Mouse (Mus musculus) intestine, postnatal 0 days (tissue): ENCODE results near the gene Cdyl2. TPM values are rescaled to one million over a fixed set of nuclear protein-coding genes. Genes with fewer than 3 reads are reported as not detected.

Experiments used
- ATAC-seq: fragments of 200-750 bp; cut with Nextera tagmentation; 2 replicates; pipeline ENCODE4 v1.8.0; 2017; ENCODE audit warnings: mild to moderate bottlenecking, moderate TSS enrichment, moderate library complexity
- H3K27ac ChIP-seq: fragments of 300-500 bp; sonication (generic); 2 replicates; pipeline ENCODE4 v1.5.1; 2014; ENCODE audit warnings: mild to moderate bottlenecking, low read depth, low read length, moderate library complexity
- H3K27me3 ChIP-seq: fragments of 300-500 bp; sonication (generic); replicated peaks from 2 replicates; pipeline ENCODE4 v1.6.1; 2014; ENCODE audit warnings: low read length, mixed read lengths; ENCODE audit not compliant: control insufficient read depth, insufficient read depth
- H3K36me3 ChIP-seq: fragments of 300-500 bp; sonication (generic); 2 replicates; pipeline ENCODE4 v1.6.1; 2014; ENCODE audit warnings: mild to moderate bottlenecking, moderate library complexity; ENCODE audit not compliant: control insufficient read depth, insufficient read depth
- H3K4me1 ChIP-seq: fragments of 300-500 bp; sonication (generic); replicated peaks from 2 replicates; pipeline ENCODE4 v1.6.1; 2014; ENCODE audit warnings: antibody characterized with exemption, low read length, mixed read lengths; ENCODE audit not compliant: control insufficient read depth, insufficient read depth
- H3K4me2 ChIP-seq: fragments of 300-500 bp; sonication (generic); replicated peaks from 2 replicates; pipeline ENCODE4 v1.6.1; 2014; ENCODE audit warnings: low read depth, mild to moderate bottlenecking, moderate library complexity
- H3K4me3 ChIP-seq: fragments of 300-500 bp; sonication (generic); 2 replicates; pipeline ENCODE4 v1.5.1; 2014; ENCODE audit warnings: low read depth, low read length
- H3K9ac ChIP-seq: fragments of 300-500 bp; sonication (generic); 2 replicates; pipeline ENCODE4 v1.6.1; 2014; ENCODE audit warnings: mild to moderate bottlenecking, low read depth, low read length
- H3K9me3 ChIP-seq: fragments of 300-500 bp; sonication (generic); 2 replicates; pipeline ENCODE4 v1.6.1; 2016; ENCODE audit warnings: mixed run types; ENCODE audit not compliant: control insufficient read depth
- CTCF ChIP-seq: sonication (generic); IDR thresholded peaks from 2 replicates; pipeline ENCODE4 v1.5.1; 2016; ENCODE audit warnings: low read depth, mild to moderate bottlenecking, control low read depth, antibody characterized with exemption, moderate library complexity
- WGBS: fragments of 180-500 bp; shearing (Covaris S2); extraction: QIAGEN DNeasy Blood & Tissue Kit; methylation state at CpG from one replicate; pipeline ENCODE4 v1.1.7; 2014; 5-methylcytosine and 5-hydroxymethylcytosine counted together
- polyA plus RNA-seq: library from polyadenylated mRNA; unstranded; fragments of >200 nt; fragmentation: Nextera tagmentation; extraction: Ambion mirVana; gene quantifications from 2 replicates; pipeline ENCODE4 v1.2.1, GENCODE M21; 2015

Gene Cdyl2
- polyA plus RNA-seq, 1 experiment from 2014 or later, result 2.8 TPM

DNA sequence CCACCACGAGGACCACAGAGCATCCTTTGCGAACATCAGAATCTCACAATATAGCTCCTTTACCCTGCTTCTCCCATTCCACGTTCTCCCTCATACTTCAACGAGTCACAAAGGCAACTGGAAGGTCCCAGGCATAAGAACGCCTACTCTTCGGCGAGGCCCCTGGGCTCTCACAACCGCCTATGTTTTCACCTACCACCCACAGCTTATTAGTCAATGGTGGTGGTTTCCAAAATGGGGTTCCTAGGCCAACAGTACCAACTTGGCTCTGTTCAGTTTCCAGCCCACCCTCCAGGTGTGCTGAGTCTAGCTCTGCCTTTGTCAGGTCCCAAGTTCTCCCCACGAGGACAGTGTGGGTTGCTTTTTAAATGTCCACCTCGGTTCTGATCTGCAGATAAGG is 114.0 kb downstream of the Cdyl2 start:
- no peaks in the 10 kb centered on the region for H3K36me3 ChIP-seq
- no peaks in the 10 kb centered on the region for H3K9me3 ChIP-seq
- H3K4me2 ChIP-seq, result no peak overlapping the region
- no peaks in the 10 kb centered on the region for H3K4me1 ChIP-seq
- no peak overlapping the region for H3K4me3 ChIP-seq
- H3K27ac ChIP-seq, result no peak overlapping the region
- TF ChIP-seq CTCF, result no peak
- no peaks in the 10 kb centered on the region for H3K27me3 ChIP-seq
- no peak overlapping the region for H3K9ac ChIP-seq
- ATAC-seq, result no peak
- 86% methylated on average over 10 of the region's 10 CpGs for WGBS

DNA sequence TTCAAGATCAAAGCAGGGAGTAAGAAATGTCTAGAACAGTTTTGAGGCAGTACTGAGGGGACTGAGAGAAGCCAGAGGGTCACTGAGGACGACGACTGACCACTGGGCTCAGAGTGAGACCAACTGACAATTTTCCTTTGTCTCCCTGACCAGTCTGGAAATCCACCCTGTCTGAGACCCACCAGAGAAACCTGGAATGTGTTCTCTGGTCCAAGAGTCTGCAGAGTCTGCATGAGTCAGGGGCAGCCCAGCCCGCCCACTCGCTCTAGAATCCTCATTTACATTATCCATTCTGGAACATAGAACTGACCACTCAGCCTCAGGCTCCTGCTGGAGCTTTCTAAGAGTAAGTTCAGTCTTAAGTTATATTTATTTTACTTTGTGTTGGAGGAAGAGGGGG is 114.9 kb downstream of the Cdyl2 start:
- Histone ChIP-seq H3K4me2 (no peak overlapping the region), H3K27me3 (no peaks in the 10 kb centered on the region), H3K9ac (no peak overlapping the region), H3K27ac (no peak overlapping the region), H3K4me1 (no peaks in the 10 kb centered on the region), H3K4me3 (no peak overlapping the region), H3K9me3 (no peaks in the 10 kb centered on the region), H3K36me3 (no peaks in the 10 kb centered on the region)
- no peak for TF ChIP-seq CTCF
- 81% methylated on average over 4 of the region's 4 CpGs for WGBS
- ATAC-seq, result no peak

DNA sequence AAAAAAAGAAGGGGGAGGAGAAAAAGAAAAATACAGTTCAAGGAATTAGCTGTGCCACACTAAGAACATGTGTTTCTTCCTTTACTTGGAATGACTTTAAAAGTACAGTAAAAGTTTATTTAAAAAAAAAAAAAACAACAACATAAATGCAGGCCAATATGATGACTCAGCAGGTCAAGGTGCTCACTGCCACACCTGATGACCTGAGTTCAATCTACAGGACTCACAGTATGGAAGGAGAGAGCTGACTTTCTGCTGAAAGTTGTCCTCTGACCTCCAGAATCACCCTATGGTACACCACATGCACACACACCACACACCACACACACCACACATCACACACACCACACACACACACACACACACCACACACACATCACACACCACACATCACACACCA is 116.4 kb downstream of the Cdyl2 start:
- Histone ChIP-seq H3K9me3 (no peaks in the 10 kb centered on the region), H3K27ac (no peak overlapping the region), H3K36me3 (no peaks in the 10 kb centered on the region), H3K9ac (no peak overlapping the region), H3K27me3 (no peaks in the 10 kb centered on the region), H3K4me2 (no peak overlapping the region), H3K4me3 (no peak overlapping the region), H3K4me1 (no peaks in the 10 kb centered on the region)
- no peak for TF ChIP-seq CTCF
- no peak for ATAC-seq

DNA sequence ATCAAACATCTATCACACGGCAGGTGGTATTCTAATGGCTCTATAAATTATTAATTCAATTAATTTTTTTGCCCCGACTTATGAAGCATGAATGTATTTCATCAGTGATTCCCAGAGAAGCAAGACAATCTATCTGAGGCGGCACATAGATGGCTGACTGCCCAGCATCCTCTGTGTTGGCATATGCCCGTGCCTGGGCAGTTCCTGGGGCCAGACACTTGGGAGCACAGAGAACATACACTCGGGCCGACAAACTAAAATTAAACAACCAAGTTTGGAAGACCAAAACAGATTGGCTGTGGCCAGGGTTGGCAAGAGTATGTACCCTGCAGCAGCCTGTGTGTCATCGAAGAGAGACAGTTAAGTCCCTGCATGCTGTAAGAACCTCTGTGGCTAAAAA is 117.9 kb downstream of the Cdyl2 start:
- Histone ChIP-seq H3K4me1 (no peaks in the 10 kb centered on the region), H3K4me3 (no peak overlapping the region), H3K9me3 (no peaks in the 10 kb centered on the region), H3K36me3 (no peaks in the 10 kb centered on the region), H3K27me3 (no peaks in the 10 kb centered on the region), H3K9ac (no peak overlapping the region), H3K4me2 (no peak overlapping the region), H3K27ac (no peak overlapping the region)
- no peak for ATAC-seq
- WGBS, result 87% methylated on average over 7 of the region's 7 CpGs
- TF ChIP-seq CTCF, result no peak

DNA sequence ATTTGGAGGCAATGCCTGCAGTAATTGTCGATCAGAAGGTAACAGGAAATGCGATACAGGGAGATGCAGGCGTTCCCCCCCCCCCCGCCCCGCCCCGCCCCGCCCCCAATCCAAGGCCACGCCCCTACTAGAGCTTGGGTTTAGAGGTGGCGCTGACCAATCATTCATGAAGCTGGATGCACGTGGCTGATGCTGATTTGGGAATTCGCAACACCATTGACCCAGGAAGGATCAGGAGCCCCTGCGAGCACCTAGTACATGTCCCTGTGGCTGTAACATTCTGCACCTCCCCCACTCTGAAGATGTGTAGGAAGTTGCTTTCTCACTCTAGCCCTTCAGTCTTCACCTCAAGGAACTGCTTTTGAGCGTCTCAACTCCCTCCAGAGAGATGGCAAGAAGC is 126.6 kb downstream of the Cdyl2 start:
- H3K36me3 ChIP-seq, result no peaks in the 10 kb centered on the region
- TF ChIP-seq CTCF, result no peak
- no peak for ATAC-seq
- no peaks in the 10 kb centered on the region for H3K4me1 ChIP-seq
- H3K27me3 ChIP-seq, result no peaks in the 10 kb centered on the region
- no peak overlapping the region for H3K4me2 ChIP-seq
- no peak overlapping the region for H3K4me3 ChIP-seq
- no peak overlapping the region for H3K27ac ChIP-seq
- no peak overlapping the region for H3K9ac ChIP-seq
- 47% methylated on average over 12 of the region's 13 CpGs for WGBS
- 0 out of 2 replicates have a peak, but pooled peaks cover 5% of the 10 kb centered on the region for H3K9me3 ChIP-seq

DNA sequence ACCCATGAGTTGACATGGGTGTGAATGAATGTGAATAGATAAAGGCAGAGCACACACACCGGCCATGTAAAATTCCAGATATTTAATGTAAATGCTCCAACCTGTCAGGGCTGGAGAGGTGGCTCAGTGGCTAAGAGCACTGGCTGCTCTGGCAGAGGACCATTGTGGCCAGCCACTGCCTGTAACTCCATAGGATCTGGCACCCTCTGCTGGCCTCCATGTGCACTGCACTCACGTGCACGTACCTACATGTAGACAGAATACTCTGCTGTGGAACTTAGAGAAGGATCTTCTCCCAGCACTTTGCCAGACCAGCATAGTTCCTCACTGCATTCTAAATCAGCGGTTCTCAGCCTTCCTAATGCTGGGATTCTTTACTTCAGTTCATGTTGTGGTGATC is 130.0 kb downstream of the Cdyl2 start:
- no peak overlapping the region for H3K4me3 ChIP-seq
- H3K36me3 ChIP-seq, result no peaks in the 10 kb centered on the region
- no peak overlapping the region for H3K9ac ChIP-seq
- H3K4me1 ChIP-seq, result no peaks in the 10 kb centered on the region
- 95% methylated on average over 4 of the region's 4 CpGs for WGBS
- no peak overlapping the region for H3K27ac ChIP-seq
- ATAC-seq, result no peak
- H3K27me3 ChIP-seq, result no peaks in the 10 kb centered on the region
- H3K4me2 ChIP-seq, result no peak overlapping the region
- 0 out of 2 replicates have a peak, but pooled peaks cover 5% of the 10 kb centered on the region for H3K9me3 ChIP-seq
- peak; percentile 43 for TF ChIP-seq CTCF

DNA sequence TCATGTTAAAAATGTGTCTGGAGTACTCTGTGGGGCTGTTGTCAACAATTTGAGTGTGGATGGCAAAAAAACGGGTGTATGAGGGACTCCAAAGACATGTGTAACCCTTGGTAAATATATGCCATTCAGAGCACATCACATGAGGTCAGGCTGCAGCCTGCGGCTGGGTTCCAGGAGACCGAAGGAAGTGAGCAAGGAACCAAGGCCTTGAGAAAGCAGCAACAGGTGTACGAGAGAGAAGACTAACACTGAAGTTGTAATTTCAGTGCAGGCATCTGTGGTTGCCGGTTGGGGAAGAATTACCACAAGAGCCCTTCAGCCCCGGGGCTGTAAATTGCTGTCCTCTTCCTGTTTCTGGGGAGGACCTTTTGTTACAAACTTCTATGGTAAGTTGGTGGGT is 133.1 kb downstream of the Cdyl2 start:
- Histone ChIP-seq H3K4me3 (no peak overlapping the region), H3K9ac (no peak overlapping the region), H3K4me1 (no peaks in the 10 kb centered on the region), H3K9me3 (0 out of 2 replicates have a peak, but pooled peaks cover 5% of the 10 kb centered on the region), H3K4me2 (no peak overlapping the region), H3K27me3 (no peaks in the 10 kb centered on the region), H3K27ac (no peak overlapping the region), H3K36me3 (no peaks in the 10 kb centered on the region)
- WGBS, result 77% methylated on average over 6 of the region's 6 CpGs
- no peak for ATAC-seq
- TF ChIP-seq CTCF, result no peak
